Mouse (Mus musculus) CD4-positive, CD25-positive, alpha-beta regulatory T cell, adult 4 months (primary cell): ENCODE data around the gene Pex14. TPM values are rescaled to one million over a fixed set of nuclear protein-coding genes. Genes with fewer than 3 reads are reported as not detected.
"Not testable (repeated sequence)": the region's sequence is repeated elsewhere in the genome, so short reads cannot be mapped to it uniquely, and the experiment has no call there.

Source experiments
- ATAC-seq: one replicate; pipeline ENCODE4 v1.8.0; 2017
- polyA plus RNA-seq, 2 experiments: library from polyadenylated mRNA; unstranded; fragments of 100-300 nt; shearing (Covaris generic); gene quantifications; one replicate each; pipeline ENCODE4 v1.2.1; 2017

Pex14 gene
- polyA plus RNA-seq, 2 experiments from 2014 or later: 16.2 to 23.5 TPM

DNA sequence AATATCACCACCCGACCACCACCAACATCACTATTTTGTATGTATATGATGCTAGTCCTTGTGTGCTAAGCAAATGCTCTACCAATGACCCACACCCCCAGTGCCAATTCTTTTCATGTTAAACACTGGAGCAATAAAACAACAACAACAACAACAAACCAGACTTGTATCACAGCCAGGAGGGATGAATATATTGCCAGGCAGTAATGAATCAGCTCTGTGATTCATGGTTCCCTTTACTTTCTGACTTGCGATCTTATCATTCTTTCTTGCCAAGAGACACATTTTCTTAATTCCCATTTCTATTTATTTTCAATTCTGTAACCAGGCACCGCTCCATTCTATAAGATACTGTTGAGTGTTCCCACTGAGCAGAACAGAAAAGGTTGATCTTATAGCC is 1.8 kb upstream of the Pex14 start:
- ATAC-seq: no peak

DNA sequence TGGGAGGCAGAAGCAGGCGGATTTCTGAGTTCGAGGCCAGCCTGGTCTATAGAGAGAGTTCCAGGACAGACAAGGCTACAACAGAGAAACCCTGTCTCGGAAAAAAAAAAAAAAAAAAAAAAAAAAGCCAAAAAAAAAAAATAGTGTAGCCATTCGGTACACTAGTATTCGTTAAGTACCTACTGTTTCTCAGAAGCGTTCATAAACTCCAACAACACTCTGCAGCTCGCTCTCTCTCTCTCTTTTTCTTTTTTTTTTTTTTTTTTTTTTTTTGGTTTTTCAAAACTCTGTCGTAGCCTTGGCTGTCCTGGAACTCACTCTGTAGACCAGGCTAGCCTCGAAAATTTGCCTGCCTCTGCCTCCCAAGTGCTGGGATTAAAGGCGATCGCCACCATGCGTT is 773 bp upstream of the Pex14 start:
- ATAC-seq: not testable (repeated sequence)

DNA sequence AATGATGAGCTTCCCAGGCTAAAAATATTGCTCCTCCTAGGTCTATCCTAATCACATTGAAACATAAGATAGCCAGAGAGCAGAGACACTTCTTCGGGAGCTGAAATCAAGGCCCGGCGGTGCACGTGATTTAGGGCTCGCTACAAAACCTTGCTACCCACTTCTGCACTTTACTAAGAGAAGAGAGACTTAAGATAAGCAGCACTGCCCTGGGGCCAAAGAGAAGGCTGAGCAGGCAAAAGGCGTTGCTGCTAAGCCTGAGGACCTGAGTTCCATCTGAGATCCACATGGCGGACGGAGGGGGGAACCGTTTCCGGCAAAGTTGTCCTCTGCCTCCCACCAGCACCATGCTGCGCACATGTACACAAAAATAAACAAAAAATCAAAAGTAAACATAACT is 1.1 kb downstream of the Pex14 start:
- ATAC-seq: no peak

DNA sequence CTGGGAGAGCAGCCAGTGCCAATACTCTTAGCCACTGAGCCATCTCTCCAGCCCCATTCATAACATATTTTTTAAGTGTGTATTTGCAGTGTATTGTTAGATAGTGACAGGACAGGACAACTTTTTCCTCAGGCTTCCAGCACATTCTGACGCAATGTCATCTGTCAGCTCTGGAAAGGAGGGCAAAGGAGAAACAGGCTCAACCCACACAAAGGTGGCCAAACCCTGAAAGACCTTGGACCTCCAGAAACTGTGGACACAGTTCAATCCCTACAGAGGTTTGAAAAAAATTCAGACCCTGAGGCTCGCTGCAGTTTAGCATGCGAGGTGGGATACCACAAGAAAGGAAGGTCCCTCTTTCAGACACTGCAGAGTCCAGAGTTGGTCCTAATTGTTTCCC is 1.7 kb downstream of the Pex14 start:
- ATAC-seq: no peak

DNA sequence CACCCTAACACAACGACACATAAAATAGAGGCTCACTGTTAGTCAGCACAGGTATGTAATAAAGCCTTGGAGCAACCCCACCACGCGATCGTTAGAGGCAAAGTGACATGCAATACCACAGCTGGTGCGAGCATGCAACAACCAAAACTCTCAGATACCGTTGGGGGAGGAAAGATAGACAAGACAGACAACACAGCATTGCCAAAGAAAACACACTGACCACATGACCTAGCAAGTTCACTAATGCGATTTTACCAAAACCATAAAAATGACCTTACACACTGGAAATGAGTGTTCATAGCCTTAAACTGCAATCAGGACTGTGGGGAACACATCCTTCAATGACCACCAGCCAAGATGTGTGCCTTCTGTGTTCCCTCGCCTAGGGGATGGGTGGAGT is 8.3 kb downstream of the Pex14 start:
- ATAC-seq: no peak

DNA sequence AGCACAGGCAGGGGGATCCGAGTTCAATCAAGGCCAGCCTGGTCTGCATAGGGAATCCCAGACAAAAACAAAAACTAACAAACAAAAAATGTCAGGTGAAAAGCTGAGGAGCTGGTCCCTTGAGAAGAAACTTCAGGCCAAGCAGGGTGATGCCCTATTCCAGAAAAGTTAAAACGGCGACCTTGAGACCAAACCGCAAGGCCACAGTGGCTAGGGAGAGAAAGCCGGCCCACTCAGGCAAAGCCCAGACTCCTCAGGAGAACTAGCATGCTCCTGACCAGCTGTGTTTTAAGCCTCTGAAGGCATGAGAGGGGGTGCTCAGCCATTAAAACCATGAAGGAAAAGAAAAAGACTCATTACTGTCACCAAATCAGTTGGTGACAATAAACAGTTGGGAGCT is 14.3 kb downstream of the Pex14 start:
- no peak for ATAC-seq

DNA sequence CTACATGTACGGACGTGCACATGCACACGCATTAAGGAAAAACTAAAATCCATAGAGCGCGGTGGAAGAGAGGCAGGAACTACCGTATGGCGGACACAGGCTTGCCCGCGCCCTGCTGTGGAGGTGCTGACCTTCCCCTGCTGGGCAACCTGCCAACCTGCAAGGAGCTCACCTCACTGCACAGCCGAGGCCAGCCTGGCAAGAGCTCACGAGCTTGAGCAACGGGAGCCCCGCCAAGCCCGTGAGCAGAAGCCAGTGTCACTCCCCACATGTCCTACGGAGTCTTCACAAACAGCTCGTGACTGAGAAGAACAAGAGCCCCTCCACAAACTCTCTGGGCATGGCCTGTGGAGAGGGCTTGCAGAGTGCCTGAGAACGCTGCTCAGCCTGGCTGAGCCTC is 18.1 kb downstream of the Pex14 start:
- ATAC-seq: no peak

DNA sequence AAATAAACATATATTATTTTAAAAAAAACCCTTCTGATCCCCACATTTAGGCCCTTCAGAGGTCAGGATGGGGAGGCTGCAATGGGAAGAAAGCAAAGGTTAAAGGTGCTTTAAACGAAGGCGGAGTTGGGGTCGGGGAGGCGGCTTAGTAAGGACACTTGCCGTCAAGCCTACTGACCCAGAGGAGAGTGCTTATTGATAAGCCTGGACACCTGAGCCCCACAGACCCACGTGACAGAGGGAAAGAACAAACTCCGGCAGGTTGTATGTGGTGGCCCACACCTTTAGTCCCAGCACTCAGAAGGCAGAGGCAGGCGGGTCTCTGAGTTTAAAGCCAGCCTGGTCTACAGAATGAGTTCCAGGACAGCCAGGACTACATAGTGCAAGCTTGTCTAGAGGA is 19.6 kb downstream of the Pex14 start:
- no peak for ATAC-seq

DNA sequence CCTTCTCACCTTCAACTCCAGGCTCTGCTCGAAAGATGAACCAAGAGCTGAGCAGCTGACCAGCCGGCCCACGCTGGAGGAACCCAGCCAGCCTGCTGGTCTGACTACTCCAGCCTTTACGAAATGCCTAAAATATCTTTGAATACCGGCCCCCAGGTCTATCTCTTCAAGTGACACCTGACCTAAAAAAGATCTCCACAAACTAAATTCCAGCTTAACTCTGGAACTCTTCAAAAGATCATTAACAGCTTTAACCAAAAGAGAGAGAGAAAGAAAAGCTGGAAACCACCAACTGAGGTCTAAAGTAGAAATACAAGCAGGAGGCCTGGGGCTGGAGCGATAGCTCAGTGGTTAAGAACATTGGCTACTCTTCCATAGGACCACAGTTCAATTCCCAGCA is 20.0 kb downstream of the Pex14 start:
- no peak for ATAC-seq

DNA sequence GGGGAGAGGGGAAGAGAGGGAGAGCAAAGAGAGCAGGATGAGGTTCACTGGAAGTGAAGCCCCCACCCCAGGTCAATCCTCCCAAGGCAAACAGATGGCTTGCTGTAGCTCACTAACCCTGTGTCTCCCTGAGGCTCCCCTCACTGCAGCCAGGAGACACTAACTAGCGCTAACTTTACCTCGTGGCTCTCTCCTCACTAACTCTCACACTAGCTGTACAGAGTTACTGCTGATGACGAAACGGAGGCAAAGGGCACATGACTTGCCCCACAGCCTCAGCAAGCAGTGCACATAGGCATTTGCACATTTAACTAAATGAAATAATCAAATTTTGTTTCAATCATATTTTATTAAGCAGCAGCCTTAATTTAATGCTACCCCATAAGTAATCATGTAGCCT is 21.4 kb downstream of the Pex14 start:
- no peak for ATAC-seq

DNA sequence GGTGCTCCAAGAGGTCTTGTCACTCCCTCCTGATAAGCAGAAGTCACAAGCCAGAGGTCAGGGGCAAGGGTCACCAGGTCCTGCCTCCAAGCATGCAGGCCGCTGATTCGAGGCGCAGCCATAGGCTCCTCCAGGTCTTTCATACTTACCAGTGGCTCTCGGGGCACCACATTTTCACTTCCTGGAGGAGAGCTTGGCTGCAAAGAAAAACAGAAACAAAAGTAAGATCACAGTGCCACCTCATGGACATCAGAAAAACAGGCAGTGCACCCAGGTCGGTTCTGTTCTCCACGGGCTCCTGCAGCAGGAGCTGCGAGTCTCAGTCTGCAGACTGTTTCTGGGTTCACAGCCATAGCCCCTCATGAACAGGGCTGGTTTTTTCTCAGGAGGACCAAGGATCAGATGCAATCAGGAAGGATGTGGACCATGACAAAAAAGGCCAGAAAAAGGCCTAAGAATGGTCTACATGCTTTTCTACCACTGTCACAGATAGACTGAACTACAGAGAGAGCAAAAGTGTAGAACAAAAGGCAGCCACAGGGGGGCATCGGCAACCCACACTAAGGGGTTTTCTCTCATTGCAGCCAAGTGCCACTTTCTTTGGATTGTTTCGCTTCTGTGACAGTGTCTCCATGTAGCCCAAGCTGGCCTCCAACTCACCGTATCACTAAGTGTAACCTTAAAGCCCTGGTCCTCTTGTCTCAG is 23.7 kb downstream of the Pex14 start:
- ATAC-seq: peak; percentile 98

DNA sequence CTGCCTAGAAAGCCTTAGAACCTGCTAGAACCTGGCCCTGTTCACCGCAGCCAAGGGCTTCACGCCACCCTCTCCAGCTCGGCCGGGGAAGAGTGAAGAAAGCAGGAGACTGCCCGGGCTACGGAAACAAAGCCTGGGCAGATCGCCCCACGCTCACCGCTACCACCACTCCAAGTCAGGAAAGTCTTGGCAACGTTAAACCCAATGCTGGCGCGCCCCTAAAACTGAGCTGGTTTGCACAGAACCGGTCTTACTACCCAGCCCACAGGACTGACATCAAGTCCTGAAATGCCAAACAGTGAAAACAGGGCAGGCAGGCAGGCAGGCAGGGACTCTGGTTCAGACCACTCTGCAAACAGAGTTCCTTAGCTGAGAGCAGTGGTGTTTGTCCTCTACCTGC is 24.6 kb downstream of the Pex14 start:
- no peak for ATAC-seq

DNA sequence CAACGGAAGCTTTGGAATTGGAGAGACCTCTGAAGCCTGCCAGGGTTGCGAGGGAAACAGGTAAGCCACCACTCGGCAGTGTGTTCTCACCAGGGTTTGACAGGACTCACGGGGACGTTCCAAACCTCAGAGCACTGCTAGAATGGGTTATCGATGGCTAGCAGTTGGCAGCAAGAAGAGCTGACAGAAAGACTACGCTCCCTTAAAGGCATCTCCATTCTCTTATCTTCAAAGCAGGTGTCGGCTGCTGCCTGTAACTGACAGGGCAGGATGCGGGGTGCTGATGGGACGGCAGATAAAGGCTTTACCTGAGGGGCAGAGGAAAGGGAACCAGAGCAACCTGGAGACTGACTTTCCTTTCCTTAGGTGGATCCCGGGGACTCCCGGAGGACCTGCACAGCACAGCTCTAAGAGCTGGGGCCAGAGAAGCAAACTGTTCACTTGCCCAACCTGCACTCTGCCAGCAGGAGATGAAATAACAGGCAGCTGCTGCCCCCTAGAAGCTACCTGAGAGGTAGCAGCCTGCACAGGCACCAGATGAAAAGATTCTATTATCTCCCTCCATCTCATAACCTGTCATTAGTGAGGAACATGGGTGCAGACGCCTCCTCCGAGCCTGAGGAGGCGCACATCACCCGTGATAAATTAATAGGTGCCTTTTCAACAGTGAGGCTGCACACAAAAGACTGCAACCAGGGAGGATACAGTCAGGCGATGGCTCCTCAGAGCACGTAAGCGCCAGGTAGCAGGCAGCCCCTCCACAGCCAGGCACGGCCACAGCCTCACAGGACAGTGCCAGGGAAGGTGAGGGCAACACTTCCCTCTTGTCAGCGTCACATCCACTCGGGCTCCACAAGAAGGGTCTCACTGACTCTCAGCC is 32.8 kb downstream of the Pex14 start:
- no peak for ATAC-seq

DNA sequence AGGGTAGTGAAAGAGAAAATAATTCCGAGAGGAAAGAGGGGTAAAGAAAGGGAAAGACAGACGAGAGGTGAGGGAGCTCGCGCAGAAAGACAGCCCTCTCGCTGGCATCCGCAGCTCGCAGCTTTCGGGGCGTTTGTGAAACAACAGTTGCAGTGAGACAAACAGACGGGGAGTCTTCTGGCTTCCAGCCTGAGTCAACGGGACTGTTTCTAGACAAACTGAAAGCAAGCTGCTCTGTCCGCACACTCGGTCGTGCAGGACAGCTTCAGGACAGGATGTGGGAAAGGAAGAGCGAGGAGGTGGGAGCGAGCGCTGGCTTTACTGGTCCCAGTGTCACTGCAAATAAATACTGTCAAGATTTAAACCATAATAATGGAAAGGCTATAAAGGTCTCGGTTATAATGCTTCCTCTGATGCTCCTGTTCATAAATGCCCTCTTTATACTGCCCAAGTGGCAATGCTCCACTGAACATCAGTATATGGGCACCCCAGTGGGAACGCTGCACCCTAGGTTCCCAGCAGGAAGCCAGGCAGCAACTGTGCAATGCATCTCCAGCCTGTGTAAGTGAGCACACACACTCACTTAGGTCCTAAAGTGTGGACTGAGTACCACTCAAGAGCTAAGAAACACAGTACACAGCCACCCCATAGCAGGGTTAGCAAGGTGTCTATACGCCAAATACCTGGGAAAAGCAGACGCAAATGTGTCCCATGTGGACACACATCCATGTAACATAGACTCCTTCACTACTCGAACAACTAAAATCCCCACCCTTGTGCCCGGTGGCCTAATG is 35.4 kb downstream of the Pex14 start:
- ATAC-seq: no peak

DNA sequence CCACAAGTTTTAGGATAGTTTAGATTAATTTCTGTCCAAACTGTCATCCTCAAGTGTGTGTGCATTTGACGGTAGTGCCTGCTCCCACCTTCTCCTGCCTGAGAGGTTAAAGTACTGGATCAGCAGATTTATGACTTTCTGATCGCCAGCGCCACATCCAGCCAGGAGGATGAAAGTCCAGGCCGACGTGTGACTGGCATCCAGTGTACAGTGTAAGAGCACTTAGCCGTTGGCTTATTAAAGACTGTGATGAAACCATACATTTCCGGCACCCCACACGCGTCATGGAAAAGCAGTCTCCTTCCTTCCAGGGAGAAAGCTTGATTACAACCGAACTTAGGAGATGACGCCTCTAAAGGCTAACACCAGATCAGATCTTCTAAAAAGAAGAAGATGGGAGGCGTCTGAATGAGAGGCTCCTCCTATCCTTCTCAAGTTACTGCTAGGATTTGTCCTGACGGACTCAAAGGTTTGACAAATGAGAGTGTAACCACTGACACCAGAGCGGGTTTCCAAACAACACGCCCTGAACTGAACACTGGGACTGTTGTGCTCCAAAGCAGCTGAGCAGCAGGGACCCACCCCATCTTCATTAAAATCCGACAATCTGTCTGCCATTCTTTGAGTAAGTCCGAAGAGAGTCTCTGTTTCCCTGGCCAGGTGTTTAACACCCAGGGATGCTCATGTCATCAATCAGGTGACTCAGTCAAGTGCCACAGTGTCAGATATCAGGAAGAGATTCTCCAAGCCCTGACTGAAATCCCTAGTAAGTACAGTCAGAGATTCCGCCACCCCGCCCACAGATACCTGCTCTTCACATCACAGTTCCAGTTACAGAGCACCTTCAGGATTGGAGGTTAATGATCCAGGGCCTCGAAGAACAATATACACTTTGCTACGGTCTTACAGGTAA is 37.0 kb downstream of the Pex14 start:
- ATAC-seq: no peak

DNA sequence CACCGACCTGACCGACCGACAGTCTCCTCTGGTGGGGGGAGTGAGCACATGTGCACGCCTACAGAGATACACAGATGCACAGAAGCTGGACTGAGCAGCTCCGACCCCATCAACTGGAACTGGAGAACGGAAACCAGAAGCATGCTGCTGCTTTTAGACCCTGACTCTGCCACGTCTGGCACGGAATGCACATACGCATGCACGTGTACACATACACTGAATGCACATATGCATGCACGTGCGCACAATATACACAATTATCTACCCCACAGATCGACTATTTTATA is 38.3 kb downstream of the Pex14 start:
- no peak for ATAC-seq

DNA sequence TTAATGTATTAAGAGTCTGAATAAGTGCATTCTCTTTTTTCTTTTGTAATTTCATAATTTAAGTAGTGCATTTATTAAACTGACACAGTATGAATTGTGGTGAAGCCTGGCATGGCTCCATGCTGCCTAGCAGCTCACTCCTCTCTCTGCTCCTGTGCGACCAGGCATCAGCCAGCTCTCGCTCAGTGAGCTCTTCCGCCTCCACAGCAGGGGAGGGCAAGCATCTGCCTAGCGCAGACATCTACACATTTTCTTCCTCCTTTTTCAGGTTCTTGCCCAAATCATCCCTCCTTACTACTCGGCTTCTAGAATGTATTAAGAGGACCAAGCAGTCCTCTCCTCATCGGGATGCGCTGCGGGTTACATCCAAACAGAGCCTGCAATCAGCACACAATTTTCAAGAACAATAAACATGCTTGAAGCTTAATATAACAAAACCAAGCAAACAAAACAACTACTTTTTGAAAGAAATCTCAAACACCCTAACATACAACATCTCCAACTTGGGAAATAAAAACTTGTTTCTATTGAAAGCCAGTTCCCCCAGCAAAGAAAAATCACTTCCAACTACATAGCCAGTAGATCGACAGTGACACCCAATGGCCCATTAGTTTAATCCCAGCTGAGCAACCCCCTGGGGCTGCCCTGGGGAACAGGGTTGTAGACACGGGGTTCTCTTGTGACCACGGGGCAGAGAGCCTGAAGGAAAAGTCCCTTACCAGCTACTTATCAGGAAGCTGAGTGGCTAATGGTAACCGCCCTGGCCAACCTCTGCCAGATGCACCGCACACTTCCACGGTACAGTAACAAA is 38.9 kb downstream of the Pex14 start:
- ATAC-seq: no peak

DNA sequence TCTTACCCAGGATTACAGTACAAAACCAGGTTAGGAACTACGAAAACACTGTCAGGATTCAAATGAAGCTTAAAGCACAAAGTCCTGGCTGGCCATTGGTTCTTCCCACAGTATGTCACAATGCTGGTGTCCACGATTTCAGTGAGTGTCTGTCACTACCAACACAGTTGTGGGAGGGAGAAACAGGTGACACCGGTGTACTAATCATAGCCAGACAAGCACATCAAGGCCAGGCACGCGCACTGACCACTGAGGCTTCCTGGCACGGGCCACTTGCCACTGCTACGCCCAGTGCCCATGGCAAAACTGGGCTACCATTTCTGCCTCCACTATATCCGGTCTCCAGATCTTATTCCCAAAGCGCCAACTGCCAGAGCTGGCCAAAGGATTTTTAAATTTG is 40.0 kb downstream of the Pex14 start:
- ATAC-seq: no peak

DNA sequence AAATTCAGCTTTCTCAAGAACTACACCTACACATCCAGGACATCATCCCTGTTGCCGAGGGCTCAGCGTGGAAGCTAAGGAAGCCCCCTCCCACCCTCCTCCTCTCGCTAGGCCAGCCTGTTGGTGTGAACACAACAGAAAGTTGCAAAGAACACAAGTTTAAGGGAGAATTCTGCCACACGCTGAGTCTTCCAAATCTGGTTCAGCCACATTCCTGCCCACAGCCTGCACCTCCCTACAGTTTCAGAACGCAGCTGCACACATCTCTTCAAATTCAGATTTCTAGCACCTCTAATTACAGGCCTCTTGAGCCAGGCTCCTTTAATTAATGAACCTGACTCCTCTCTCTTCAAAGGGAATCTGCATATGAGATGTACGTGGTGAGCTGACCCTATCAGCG is 41.4 kb downstream of the Pex14 start:
- ATAC-seq: no peak

DNA sequence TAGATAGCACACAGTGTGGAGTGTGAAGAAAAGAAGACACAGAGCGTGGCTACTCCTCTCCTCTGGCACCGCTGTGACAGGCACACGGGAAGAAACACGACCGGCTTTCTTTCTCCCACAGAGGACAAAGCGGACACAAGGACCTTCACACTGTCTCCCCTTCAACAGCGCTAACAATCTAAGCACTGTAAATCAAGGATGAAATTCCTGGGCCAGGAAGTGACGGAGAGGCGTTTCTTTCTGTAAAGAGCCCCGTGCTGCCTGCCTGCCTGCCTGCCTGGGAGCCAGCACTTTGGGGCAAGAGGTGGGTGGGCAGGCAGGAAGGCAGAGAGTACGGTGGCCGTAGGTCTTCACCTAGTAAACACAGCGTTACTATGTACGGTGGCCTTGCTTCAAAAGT is 42.2 kb downstream of the Pex14 start:
- ATAC-seq: no peak

DNA sequence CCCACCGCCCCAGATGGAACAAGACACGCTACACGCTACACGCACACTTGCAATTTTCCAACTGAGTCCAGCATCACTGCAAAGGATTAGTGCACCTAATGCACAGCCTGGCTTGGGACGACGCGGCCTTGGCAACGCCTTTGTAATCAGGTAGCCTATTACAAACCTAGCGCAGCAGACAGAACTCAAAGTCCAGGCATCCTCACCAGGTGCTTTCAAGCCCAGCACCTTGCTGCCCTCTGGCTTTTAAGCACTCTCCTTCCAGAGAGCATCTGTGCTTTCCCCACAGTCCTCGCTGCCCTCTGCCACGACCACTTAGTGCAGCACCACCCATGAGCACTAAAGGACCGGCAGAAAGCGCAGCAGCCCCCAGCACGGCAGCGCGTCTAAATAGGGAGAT is 42.7 kb downstream of the Pex14 start:
- ATAC-seq: no peak

DNA sequence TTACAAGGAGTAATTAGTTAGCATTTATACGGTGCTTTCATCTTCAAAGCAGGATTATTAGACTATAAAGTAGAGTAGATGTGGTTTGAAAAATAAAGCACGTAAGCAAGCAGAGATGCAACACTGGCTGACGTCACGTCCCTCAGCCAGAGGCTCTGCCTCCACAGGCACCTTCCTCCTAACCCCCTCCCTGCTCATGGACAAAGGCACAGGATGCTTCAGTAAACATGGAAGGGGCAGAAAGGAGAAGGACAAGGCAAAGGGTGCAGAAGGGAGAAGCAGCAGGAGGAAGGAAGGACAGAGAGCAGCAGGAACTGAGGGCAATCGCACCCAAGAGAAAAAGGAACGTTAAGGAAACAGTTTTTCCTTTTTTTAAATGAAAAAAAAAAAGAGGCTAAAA is 43.8 kb downstream of the Pex14 start:
- no peak for ATAC-seq
